Mouse (Mus musculus) layer of hippocampus, postnatal 14 days (tissue): Measurements from ENCODE around the gene Cox7c. TPM values are rescaled to one million over a fixed set of nuclear protein-coding genes. Genes with fewer than 3 reads are reported as not detected.
"Not testable (repeated sequence)": the region's sequence is repeated elsewhere in the genome, so short reads cannot be mapped to it uniquely, and the experiment has no call there.

Experiments used
- DNase-seq, 2 experiments: peaks; one replicate each; pipeline ENCODE4 v3.0.0; 2021 to 2022; ENCODE audit warnings: low spot score in 2 of 2, mixed read lengths in 1 of 2
- long read RNA-seq, 2 experiments: library from polyadenylated mRNA; stranded (forward); transcript quantifications; one replicate each; pipeline ENCODE4 v2.0.0; 2021
- total RNA-seq, 2 experiments: library from RNA; stranded (reverse); gene quantifications; 2 replicates each; pipeline ENCODE4 v1.2.3; 2021

Cox7c gene
- total RNA-seq, result 100 to 1,000 TPM; 407 to 441 TPM
- long read RNA-seq, experiment 1, transcript Cox7c-203 (3 exons, 540 nt), result major isoform, 161 of 171 reads
- long read RNA-seq, experiment 1, transcript Cox7c-204 (2 exons, 709 nt), result minor isoform, 5 of 171 reads
- long read RNA-seq, experiment 1, partial matches to known transcripts, result 0 of 171 reads
- long read RNA-seq, experiment 1, other reads (novel, unspliced or antisense), result 0 of 171 reads
- long read RNA-seq, experiment 2, transcript Cox7c-204 (2 exons, 709 nt), result minor isoform, 6 of 493 reads
- long read RNA-seq, experiment 2, transcript Cox7c-203 (3 exons, 540 nt), result major isoform, 474 of 493 reads
- long read RNA-seq, experiment 2, transcript Cox7c-201 (3 exons, 315 nt), result minor isoform, 9 of 493 reads
- long read RNA-seq, experiment 2, partial matches to known transcripts, result 3 of 493 reads
- long read RNA-seq, experiment 2, other reads (novel, unspliced or antisense), result 1 of 493 reads

GRCm38 (mm10) chr13:86046254-86046951, at the start of gene Cox7c:
Cox7c (minus strand) TSS chr13:86046904.
- peak; percentile 84 to 93 for DNase-seq

GRCm38 (mm10) chr13:86068011-86068724, 21.5 kb upstream of the Cox7c start:
- no peak for DNase-seq

- no peak for DNase-seq
Measured at GRCm38 (mm10) chr13:86067508-86067907, 20.8 kb upstream of the Cox7c start.

- DNase-seq, result not testable (repeated sequence)
Measured at GRCm38 (mm10) chr13:86054091-86054490, 7.4 kb upstream of the Cox7c start.

GRCm38 (mm10) chr13:86004907-86005675, 41.6 kb downstream of the Cox7c start:
- peak in 1 of 2 experiments; percentile 15 for DNase-seq
